Mouse (Mus musculus) layer of hippocampus, adult 2 months (tissue): ENCODE data around the gene Aff1. TPM values are rescaled to one million over a fixed set of nuclear protein-coding genes. Genes with fewer than 3 reads are reported as not detected.

Experiments used
- DNase-seq, 2 experiments: peaks; one replicate each; pipeline ENCODE4 v3.0.0; 2022; ENCODE audit warnings: low spot score in 2 of 2
- H3K27ac ChIP-seq: fragments of 200-600 bp; 2 replicates; pipeline ENCODE4 v1.8.1; 2022
- H3K4me3 ChIP-seq: fragments of 200-600 bp; 2 replicates; pipeline ENCODE4 v1.8.1; 2022; ENCODE audit warnings: mild to moderate bottlenecking
- CTCF ChIP-seq: fragments of 200-600 bp; conservative IDR thresholded peaks from 2 replicates; pipeline ENCODE4 v1.8.1; 2022; ENCODE audit warnings: antibody characterized with exemption, mild to moderate bottlenecking, moderate library complexity
- total RNA-seq, 2 experiments: library from RNA; stranded (reverse); gene quantifications; 2 replicates each; pipeline ENCODE4 v1.2.3; 2021

Aff1 gene
- total RNA-seq, 2 experiments from 2014 or later = 18.0 to 21.3 TPM

DNA sequence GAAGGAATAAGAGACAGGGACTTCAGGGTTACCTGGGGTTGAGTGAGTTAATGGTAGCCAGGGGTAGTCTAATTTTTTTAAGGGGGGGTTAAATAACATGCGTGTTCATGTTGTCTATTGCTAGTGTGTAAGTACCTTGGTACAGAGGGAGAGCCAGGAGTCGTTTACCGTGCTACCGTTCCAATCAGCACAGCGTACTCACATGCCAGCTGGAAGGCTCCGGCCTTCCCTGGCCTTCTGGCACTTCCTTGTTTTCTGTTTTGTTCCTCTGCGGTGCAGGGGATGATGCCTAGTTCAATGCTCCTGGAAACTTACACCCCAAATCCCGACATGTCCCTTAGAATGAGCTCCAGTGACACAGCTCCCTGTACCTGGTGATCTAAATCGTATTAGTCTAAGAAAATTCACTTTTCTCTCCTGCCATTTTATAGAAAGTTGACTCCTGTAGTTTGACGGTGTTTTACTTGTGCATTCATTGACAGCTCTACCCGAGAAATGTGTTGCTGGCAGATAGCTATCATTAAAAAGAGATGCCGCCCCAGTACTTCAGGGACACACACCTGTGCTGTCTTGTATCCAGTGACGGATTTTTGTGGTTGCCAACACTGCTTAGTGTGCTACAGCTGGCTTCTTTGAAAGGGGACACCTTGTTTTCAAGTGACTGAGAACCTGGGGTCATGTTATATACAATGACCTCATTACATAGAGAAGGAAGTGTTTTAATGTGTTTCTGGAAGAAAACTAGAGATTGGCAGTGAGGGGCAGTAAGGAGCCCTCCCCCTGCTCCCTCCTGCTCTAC, 129.5 kb downstream of the Aff1 start:
- DNase-seq = no peak
- no peak for TF ChIP-seq CTCF
- H3K4me3 ChIP-seq = no peak overlapping the region
- H3K27ac ChIP-seq = no peak overlapping the region

DNA sequence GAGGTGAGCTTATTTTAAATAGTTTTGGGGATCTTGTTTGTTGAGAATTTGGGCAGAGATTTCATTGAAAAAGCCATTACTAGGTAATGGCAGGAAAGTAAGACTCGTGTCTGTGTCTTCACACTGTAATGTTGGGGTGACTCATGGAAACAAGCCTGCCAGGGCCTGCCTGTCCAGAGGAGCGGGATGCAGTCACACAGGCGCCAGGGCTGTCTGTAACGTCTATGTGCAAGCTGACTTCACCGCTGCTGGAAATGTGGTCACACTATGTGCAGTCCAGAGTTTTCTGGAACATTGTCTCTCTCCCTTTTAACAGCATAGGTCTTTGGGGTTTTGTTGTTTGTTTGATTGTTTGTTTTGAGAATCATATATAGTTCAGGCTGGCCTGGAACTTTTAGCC, 130.8 kb downstream of the Aff1 start:
- no peak for DNase-seq
- TF ChIP-seq CTCF = no peak
- Histone ChIP-seq H3K4me3 (no peak overlapping the region), H3K27ac (no peak overlapping the region)

DNA sequence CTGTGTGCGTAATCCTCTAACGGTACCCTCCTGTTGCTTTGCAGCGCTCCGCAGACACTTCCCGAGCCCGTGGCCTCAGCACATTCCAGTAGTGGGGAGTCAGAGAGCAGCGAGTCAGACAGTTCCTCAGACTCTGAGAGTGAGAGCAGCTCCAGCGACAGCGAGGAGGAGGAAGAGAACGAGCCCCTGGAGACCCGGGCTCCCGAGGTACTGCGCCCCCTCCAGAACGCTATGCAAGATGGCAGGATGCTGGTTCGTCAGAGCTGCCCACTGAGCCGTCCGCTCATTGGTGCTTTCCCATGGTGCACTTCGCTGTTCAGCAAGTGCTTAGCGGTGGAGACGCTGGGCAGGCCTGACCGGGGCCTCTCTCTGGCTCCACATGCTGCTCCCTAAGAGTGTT, 136.1 kb downstream of the Aff1 start:
- Histone ChIP-seq H3K4me3 (no peak overlapping the region), H3K27ac (no peak overlapping the region)
- DNase-seq = no peak
- no peak for TF ChIP-seq CTCF

DNA sequence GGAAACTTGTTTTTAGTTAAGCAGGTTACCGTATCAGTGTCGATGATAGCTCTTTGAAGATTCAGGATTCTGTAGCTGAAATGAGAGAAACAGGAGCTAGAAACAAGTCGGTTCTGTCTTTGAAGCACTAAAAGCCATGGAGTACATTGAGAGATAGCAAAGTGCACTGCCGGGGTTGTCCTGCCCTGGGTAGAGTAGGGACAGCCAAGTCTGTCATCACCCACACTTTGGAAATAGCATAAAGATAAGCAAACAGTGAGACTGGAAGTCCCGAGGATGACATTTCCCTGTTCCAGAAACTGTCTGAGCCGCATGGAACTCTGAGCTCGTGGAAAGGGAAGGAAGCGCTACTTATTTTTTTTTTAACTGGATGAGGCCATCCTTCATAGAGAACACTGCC, 136.6 kb downstream of the Aff1 start:
- TF ChIP-seq CTCF = no peak
- H3K4me3 ChIP-seq = no peak overlapping the region
- DNase-seq = no peak
- H3K27ac ChIP-seq = no peak overlapping the region

DNA sequence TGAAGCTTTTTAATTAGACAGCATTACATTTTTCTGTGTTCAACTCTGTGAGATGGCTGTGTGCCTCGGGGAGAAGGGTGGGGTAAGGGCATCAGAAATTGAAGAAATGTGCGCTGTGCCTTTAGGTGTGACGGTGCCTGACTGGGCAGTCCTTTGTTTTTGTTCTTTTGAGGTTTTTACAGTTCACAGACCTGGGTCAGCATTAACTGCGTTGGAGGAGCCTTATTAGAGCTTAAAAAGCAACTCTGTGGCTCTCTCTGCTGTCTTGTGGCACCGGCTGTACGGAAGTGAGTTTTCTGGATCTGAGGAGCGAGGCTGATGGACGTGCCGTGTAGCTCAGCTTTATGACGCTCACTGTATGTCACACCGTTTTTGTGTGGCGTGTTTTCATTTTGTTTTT, 137.0 kb downstream of the Aff1 start:
- Histone ChIP-seq H3K4me3 (no peak overlapping the region), H3K27ac (no peak overlapping the region)
- no peak for DNase-seq
- TF ChIP-seq CTCF = no peak

DNA sequence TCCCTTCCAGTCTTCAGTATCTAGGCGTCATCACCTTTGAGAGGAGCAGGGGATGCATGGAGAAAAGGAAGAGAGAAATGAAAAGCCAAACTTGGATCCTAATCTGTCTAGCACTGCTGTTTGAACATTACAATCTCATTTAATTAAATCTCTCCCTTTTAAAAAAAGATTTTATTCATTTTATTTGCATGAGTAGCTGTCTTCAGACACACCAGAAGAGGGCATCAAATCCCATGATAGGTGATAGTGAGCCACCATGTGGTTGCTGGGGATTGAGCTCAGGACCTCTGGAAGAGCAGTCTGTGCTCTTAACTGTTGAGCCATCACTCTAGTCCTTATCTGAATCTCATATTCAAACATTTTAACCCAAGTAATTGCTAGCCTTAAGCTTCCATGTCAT, 138.7 kb downstream of the Aff1 start:
- no peak overlapping the region for H3K4me3 ChIP-seq
- DNase-seq = no peak
- H3K27ac ChIP-seq = no peak overlapping the region
- peak; percentile 59 for TF ChIP-seq CTCF

DNA sequence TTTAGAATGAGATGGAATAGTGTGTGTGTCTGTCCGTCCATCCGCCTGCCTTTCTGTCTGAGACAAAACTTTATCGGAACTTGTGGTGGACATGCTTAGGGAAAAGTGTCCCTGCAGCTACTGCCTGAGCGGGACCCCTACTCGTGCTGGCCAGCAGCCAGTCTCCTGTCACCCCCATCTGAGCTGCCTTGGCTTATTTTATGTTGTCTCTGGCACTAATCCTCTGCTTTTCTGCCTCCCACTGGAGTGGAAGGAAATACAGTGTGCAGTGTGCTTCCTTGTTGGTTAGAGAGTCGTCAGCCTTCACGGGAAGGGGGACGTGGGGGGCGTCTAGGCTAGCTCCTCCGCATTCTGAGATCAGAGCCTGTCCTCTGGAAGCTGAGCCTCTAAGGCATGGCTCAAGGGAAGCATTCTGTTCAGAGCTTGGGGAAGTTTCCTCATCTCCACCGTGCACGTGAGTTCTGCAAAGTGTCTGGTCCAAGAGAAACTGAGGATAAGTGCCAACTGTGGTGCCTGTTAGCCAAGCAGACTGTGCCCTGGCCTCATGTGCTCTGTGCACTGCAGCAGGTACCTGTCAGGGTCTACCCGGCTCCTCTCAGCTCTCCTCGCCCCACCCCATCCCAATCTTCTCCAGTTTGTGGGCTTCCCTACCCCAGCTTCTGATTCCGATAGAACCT, 143.4 kb downstream of the Aff1 start:
- no peak overlapping the region for H3K27ac ChIP-seq
- H3K4me3 ChIP-seq = no peak overlapping the region
- no peak for TF ChIP-seq CTCF
- DNase-seq = no peak

DNA sequence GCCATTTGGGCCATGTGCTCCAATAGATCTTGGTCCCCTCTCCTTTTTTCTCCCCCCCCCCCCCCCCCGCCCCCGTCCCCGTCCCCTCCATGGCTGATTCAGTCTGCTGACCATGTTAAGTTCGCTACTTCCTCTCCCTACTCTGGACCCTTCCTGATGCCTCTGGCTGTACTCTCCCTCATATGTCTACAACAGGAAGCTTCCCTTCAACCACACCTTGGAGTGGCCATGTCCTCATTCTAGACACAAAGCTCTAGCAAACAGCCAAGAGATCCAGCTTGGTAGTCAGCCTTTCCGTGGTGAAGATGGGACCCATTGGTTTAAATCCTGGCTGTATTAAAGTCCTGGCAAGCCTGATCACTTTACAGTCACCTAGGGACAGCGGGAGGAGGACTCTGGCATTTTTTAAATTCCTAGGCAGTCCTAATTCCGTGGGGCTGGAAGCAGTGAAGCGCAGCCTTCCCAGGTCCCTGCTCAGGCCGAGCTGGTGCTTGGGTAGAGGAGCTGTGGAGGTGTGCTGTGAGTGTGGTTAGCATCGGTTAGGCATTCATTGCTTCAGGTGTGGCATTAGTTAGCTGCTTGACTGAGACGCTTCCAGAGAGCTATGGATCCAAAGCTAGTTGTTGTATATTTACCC, 144.1 kb downstream of the Aff1 start:
- no peak for DNase-seq
- no peak overlapping the region for H3K27ac ChIP-seq
- no peak overlapping the region for H3K4me3 ChIP-seq
- TF ChIP-seq CTCF = no peak

DNA sequence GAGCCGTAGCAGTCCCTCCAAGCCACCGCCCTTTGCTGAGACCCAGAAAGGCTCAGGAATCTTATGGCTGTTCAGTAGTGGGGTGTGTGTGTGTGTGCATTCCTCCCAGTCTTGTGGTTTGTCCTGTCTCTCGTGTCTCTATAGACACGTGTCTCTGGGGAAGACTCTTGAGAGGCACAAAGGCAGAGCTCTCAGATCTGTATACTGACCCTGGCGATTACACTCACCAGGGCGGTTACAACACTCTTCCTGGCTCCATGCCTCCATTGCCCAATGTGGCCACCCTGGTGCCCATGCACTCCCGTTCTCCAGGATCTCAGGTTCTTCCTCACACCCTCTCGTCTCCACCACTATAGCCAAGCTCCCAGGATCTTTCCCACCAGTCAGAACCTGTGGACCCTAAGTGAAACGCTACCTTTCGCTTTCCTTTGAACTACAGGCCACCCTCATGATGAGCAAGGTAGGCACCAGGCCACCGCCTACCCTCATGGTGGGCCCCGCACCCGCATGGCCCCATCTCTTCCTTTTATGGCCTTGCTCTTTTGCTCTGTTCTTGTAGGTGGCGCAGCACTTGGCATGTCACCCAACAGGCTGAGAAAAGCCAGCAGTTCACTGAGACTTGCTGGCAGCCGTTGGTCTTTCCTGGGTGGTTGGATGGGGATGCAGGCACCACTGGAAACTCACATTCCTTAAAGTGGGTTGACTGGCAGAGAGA, 146.5 kb downstream of the Aff1 start:
- H3K27ac ChIP-seq = no peak overlapping the region
- no peak for DNase-seq

DNA sequence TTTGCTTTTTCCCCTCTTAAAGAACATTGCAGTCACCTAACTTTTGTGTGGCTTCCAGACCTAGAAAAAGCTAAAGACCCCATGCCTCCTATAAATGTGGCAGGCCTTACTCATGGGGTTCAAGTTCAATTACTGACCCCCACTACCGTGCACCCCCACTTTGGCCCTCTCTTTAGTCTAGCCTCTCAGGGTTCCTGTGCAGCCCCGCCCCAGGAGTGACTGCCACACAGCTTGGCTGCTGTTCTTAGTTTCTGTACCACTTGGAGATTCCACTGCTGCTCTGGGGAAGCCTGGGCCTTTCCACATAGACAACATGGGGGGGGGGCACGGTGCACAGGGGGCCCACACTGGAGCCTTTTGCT, 147.1 kb downstream of the Aff1 start:
- no peak overlapping the region for H3K4me3 ChIP-seq
- no peak for DNase-seq
- TF ChIP-seq CTCF = no peak
- no peak overlapping the region for H3K27ac ChIP-seq

More for the DNA sequence above, 146.5 kb downstream of the Aff1 start:
- no peak for TF ChIP-seq CTCF
- no peak overlapping the region for H3K4me3 ChIP-seq

DNA sequence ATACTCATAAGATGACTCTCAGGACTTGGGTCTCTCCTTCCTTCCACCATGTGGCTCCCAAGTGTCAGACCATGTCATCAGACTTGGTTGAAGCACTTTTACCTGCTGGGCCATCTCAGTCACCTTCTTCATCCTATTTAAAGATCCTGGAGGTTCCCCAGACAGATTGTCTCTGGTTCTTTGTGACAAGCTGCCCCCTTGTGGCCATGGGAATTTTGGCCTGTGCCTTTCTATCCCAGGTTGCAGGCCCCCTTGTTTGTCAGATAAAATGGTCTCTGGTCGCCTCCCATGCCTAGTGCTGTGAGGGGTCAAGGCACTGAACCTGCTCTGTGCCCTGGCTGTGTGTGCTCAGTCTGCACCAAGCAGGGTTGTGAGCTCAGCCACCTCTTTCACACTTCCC, 151.8 kb downstream of the Aff1 start:
- TF ChIP-seq CTCF = peak; percentile 79
- Histone ChIP-seq H3K4me3 (no peak overlapping the region), H3K27ac (no peak overlapping the region)
- DNase-seq = peak in 1 of 2 experiments; percentile 53

DNA sequence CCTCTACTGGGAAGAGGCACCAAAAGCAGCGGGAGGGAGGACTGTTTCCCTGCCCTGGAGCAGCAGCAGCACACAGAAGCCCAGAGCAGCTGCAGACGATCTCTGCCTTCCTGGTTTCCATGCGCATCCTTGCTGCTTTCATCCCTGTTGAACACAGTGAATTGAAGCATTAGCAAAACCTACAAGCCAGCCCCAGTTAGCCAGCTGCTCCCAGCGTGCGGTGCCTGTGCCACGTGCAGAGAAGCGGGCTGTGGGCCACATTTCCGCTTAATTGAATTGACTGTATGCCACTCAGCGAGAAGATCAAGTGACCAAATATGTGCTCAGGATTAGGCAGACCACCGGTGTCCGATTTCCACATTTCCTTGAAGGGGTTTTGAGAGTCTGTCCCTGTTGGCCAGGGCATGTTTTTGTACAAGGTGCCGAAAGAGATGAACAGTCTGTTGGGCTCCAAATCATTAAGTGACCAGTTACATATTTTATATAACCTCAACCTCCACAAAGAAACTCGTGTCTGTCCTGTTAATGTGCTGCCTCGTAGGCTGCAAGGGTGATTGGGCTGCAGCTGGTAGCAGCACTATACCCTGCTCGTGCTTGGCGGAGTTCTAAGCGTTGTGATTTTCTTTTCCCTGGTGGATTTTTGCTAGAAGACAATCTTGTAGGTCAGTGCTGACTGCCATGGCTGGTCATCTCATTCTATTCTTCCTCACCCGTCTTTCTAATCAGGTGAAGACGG, 153.4 kb downstream of the Aff1 start:
- DNase-seq = peak; percentile 34 to 47
- no peak for TF ChIP-seq CTCF
- peak overlapping the region; percentile 41; the same call in 1 of the 2 replicates for H3K27ac ChIP-seq
- no peak overlapping the region for H3K4me3 ChIP-seq
